Mouse (Mus musculus): ENCODE results near the gene Slc41a3. TPM values are rescaled to one million over a fixed set of nuclear protein-coding genes. Genes with fewer than 3 reads are reported as not detected.

Gene Slc41a3
- polyA plus RNA-seq, 1 experiment from 2014 or later = 4.3 TPM

DNA sequence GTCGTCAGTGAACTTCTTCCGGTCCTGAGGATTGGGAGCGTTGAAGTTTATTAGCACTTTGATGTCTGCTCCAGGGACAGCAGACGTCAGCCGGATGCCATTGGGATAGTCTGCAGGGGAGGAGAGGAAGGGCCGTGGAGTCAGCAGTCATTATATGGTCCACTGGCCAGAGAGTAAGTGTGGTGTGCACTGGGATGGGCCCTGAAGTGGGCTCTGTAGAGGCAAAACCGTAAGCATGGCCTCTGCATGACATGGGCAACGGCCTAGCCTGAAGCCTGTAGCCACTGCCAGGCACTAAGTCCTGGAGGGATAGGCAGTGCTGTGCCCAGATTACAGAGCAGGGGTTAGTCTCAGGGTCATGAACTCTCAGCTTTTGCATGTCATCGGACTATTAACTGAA is 64.2 kb downstream of the Slc41a3 start:
- Histone ChIP-seq H3K27me3 (ENCODE audit: control insufficient read depth, insufficient read depth, low read length) (no peaks in the 10 kb centered on the region), H3K4me3 (ENCODE audit: low read depth, low read length) (no peak overlapping the region), H3K4me2 (replicated peaks; ENCODE audit: low read depth) (no peak overlapping the region), H3K36me3 (ENCODE audit: control insufficient read depth, insufficient read depth, low read length) (peaks cover 33% of the 10 kb centered on the region), H3K27ac (replicated peaks) (no peak overlapping the region), H3K9me3 (ENCODE audit: control insufficient read depth, low read length) (no peaks in the 10 kb centered on the region), H3K9ac (ENCODE audit: low read length) (no peak overlapping the region), H3K4me1 (replicated peaks; ENCODE audit: control insufficient read depth, insufficient read depth) (no peaks in the 10 kb centered on the region)
- ATAC-seq (ENCODE audit: low FRiP score, low TSS enrichment) = no peak
- 93% methylated on average over 9 of the region's 9 CpGs for WGBS
- DNase-seq (ENCODE audit: low spot score) = no peak
- no peak for TF ChIP-seq CTCF (IDR thresholded peaks at IDR 0.05; ENCODE audit: low read depth)
- TF ChIP-seq EP300 (optimal IDR thresholded peaks at IDR 0.05) = no peak

DNA sequence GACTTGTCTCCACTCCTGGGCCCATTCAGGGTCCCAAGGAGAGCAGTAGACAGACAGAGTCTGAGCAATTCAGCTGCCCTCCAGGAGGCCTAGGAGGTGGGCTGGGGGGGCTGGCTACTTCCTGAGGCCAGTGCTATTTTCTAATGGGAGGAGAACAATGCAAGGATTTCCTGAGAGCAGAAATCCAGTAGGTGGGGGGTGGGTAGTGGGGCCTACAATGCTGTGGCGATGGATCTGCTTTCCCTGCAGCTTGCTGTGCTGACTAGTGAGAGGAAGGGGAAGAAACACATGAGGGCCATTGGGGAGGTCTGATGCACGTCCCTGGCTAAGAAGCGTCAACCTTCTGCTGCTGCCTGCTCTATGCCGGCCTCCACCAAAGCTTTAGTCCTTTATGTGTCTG is 74.2 kb downstream of the Slc41a3 start:
- no peaks in the 10 kb centered on the region for H3K4me1 ChIP-seq (replicated peaks; ENCODE audit: control insufficient read depth, insufficient read depth)
- peak overlapping the region; percentile 45; the same call in 1 of the 2 replicates for H3K27ac ChIP-seq (replicated peaks)
- no peak overlapping the region for H3K4me2 ChIP-seq (replicated peaks; ENCODE audit: low read depth)
- no peak overlapping the region for H3K9ac ChIP-seq (ENCODE audit: low read length)
- H3K36me3 ChIP-seq (ENCODE audit: control insufficient read depth, insufficient read depth, low read length) = peaks cover 37% of the 10 kb centered on the region
- no peak for TF ChIP-seq CTCF (IDR thresholded peaks at IDR 0.05; ENCODE audit: low read depth)
- TF ChIP-seq EP300 (optimal IDR thresholded peaks at IDR 0.05) = no peak
- whole genome bisulfite sequencing = 93% methylated on average over 4 of the region's 4 CpGs
- no peaks in the 10 kb centered on the region for H3K27me3 ChIP-seq (ENCODE audit: control insufficient read depth, insufficient read depth, low read length)
- no peaks in the 10 kb centered on the region for H3K9me3 ChIP-seq (ENCODE audit: control insufficient read depth, low read length)
- no peak overlapping the region for H3K4me3 ChIP-seq (ENCODE audit: low read depth, low read length)
- ATAC-seq (ENCODE audit: low FRiP score, low TSS enrichment) (no peak), DNase-seq (ENCODE audit: low spot score) (no peak)

DNA sequence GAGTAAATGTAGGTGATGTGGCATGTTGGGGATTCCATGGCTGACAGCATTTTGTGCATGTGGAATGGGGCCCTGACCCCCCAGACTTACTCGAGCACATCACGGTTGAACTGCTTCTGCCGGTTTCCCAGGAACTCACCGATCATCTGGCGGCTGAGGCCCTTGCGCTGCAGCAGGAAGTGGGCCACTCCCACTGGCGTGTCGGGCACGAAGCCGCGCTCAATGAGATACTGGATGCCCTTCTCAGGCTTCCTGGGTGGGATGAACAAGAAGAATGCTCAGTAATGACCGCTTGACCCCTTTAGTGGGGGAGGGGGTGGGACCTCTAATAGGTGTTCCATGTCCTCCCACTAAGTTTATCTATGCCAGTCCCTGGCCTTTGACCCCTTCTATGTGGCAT is 75.9 kb downstream of the Slc41a3 start:
- Histone ChIP-seq H3K9me3 (ENCODE audit: control insufficient read depth, low read length) (no peaks in the 10 kb centered on the region), H3K27me3 (ENCODE audit: control insufficient read depth, insufficient read depth, low read length) (no peaks in the 10 kb centered on the region), H3K36me3 (ENCODE audit: control insufficient read depth, insufficient read depth, low read length) (peaks cover 29% of the 10 kb centered on the region), H3K4me3 (ENCODE audit: low read depth, low read length) (no peak overlapping the region), H3K27ac (replicated peaks) (no peak overlapping the region), H3K4me1 (replicated peaks; ENCODE audit: control insufficient read depth, insufficient read depth) (no peaks in the 10 kb centered on the region), H3K4me2 (replicated peaks; ENCODE audit: low read depth) (no peak overlapping the region), H3K9ac (ENCODE audit: low read length) (no peak overlapping the region)
- ATAC-seq (ENCODE audit: low FRiP score, low TSS enrichment) (no peak), DNase-seq (ENCODE audit: low spot score) (no peak)
- 84% methylated on average over 12 of the region's 12 CpGs for WGBS
- TF ChIP-seq EP300 (optimal IDR thresholded peaks at IDR 0.05) = no peak
- no peak for TF ChIP-seq CTCF (IDR thresholded peaks at IDR 0.05; ENCODE audit: low read depth)

DNA sequence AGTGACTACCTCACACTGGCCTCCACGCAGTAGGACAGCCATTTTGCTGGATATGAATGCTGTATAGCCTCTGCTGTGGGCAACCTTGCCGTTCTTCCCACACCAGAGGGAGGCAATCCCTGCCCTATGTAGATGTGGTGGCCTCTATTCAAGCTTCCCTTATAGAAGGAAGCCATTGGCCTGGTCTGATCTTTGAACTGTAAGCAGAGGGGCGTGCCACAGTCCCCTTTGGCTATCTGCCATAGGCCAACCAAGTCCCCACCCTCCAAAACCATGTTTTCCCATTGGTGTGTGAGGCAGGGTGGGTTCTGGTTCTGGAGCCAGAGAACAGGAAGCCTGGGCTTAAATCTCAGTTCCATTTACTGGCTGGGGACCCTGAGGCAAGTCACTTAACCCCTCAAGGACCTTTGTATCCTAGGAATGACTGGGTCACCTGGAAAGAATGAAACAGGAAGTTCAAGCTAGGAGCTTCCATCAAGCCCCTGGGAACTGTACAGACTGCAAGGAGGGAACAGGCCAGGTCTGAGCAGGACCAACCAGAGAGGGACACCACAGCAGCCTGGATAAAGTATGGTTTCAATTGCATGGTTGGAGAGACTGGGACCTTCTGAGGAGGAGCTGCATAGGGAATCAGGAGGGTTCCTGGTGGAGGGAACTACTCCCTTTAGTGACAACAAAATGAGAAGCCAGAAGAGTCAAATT is 79.5 kb downstream of the Slc41a3 start:
- H3K36me3 ChIP-seq (ENCODE audit: control insufficient read depth, insufficient read depth, low read length) = peaks cover 10% of the 10 kb centered on the region; the same call in 1 of the 2 replicates
- no peak overlapping the region for H3K4me2 ChIP-seq (replicated peaks; ENCODE audit: low read depth)
- H3K4me1 ChIP-seq (replicated peaks; ENCODE audit: control insufficient read depth, insufficient read depth) = no peaks in the 10 kb centered on the region
- ATAC-seq (ENCODE audit: low FRiP score, low TSS enrichment) (peak; percentile 80), DNase-seq (ENCODE audit: low spot score) (peak; percentile 74)
- no peak overlapping the region for H3K4me3 ChIP-seq (ENCODE audit: low read depth, low read length)
- 0 out of 2 replicates have a peak overlapping the region, but pooled peaks have one; percentile 14 for H3K27ac ChIP-seq (replicated peaks)
- no peak overlapping the region for H3K9ac ChIP-seq (ENCODE audit: low read length)
- WGBS = 74% methylated on average over 3 of the region's 3 CpGs
- peak; percentile 27 for TF ChIP-seq CTCF (IDR thresholded peaks at IDR 0.05; ENCODE audit: low read depth)
- no peak for TF ChIP-seq EP300 (optimal IDR thresholded peaks at IDR 0.05)
- no peaks in the 10 kb centered on the region for H3K9me3 ChIP-seq (ENCODE audit: control insufficient read depth, low read length)
- H3K27me3 ChIP-seq (ENCODE audit: control insufficient read depth, insufficient read depth, low read length) = no peaks in the 10 kb centered on the region

DNA sequence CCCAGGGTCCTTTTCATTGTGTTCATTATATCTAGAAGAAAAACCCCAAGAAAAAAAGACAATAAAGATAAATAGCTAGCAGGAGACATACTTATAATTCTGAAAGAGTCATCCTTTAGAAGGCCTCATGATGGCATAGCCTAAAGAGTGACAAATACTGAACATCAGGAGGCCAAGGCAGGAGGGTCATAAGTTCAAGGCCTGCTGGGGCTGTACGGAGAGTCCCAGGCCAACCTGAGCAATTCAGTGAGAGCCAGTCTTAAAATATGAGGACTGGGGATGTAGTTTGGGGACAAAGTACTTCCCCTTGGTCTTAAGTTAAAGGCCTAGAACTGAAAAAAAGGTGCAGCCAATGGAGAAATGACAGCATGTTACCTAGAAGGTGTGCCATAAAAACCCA is 82.3 kb downstream of the Slc41a3 start:
- Histone ChIP-seq H3K36me3 (ENCODE audit: control insufficient read depth, insufficient read depth, low read length) (peaks cover 14% of the 10 kb centered on the region; the same call in 1 of the 2 replicates), H3K4me2 (replicated peaks; ENCODE audit: low read depth) (no peak overlapping the region), H3K4me1 (replicated peaks; ENCODE audit: control insufficient read depth, insufficient read depth) (0 out of 2 replicates have a peak, but pooled peaks cover 2% of the 10 kb centered on the region), H3K4me3 (ENCODE audit: low read depth, low read length) (no peak overlapping the region), H3K27ac (replicated peaks) (no peak overlapping the region), H3K27me3 (ENCODE audit: control insufficient read depth, insufficient read depth, low read length) (no peaks in the 10 kb centered on the region), H3K9me3 (ENCODE audit: control insufficient read depth, low read length) (no peaks in the 10 kb centered on the region), H3K9ac (ENCODE audit: low read length) (no peak overlapping the region)
- TF ChIP-seq CTCF (IDR thresholded peaks at IDR 0.05; ENCODE audit: low read depth) (no peak), EP300 (optimal IDR thresholded peaks at IDR 0.05) (no peak)
- ATAC-seq (ENCODE audit: low FRiP score, low TSS enrichment) = no peak
- WGBS = 77% methylated on average over 1 of the region's 1 CpGs
- no peak for DNase-seq (ENCODE audit: low spot score)

DNA sequence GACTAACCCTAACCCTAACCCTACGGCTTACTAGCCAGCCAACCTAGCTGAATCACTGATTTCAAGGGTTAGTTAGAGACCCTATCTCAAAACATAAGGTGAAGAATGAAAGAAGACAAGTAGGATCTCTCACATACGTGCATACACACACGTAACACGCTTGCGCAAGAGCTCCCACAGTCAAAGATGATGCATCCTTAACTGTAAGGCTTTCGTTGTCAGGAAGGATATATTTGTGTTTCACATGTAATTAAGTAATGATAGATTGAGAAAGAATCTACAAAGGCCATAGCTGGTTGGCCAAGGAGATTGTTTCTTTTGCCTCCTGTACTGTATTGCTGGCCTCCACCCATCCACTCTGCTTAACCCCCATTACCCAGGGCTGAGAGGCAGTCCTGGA is 83.5 kb downstream of the Slc41a3 start:
- DNase-seq (ENCODE audit: low spot score) = no peak
- H3K27me3 ChIP-seq (ENCODE audit: control insufficient read depth, insufficient read depth, low read length) = no peaks in the 10 kb centered on the region
- 94% methylated on average over 6 of the region's 6 CpGs for WGBS
- no peak overlapping the region for H3K9ac ChIP-seq (ENCODE audit: low read length)
- no peaks in the 10 kb centered on the region for H3K9me3 ChIP-seq (ENCODE audit: control insufficient read depth, low read length)
- 0 out of 2 replicates have a peak, but pooled peaks cover 2% of the 10 kb centered on the region for H3K4me1 ChIP-seq (replicated peaks; ENCODE audit: control insufficient read depth, insufficient read depth)
- peaks cover 14% of the 10 kb centered on the region; the same call in 1 of the 2 replicates for H3K36me3 ChIP-seq (ENCODE audit: control insufficient read depth, insufficient read depth, low read length)
- H3K4me2 ChIP-seq (replicated peaks; ENCODE audit: low read depth) = no peak overlapping the region
- H3K27ac ChIP-seq (replicated peaks) = no peak overlapping the region
- H3K4me3 ChIP-seq (ENCODE audit: low read depth, low read length) = no peak overlapping the region
- TF ChIP-seq CTCF (IDR thresholded peaks at IDR 0.05; ENCODE audit: low read depth) = no peak
- TF ChIP-seq EP300 (optimal IDR thresholded peaks at IDR 0.05) = no peak
- no peak for ATAC-seq (ENCODE audit: low FRiP score, low TSS enrichment)

All from stomach, postnatal 0 days (tissue).